Mouse (Mus musculus) cerebellum, adult 11 months (tissue): ENCODE results near the gene Prdm10.

Experiments
- DNase-seq: peaks from one replicate; pipeline ENCODE4 v3.0.0; 2022

The Prdm10 gene

DNA sequence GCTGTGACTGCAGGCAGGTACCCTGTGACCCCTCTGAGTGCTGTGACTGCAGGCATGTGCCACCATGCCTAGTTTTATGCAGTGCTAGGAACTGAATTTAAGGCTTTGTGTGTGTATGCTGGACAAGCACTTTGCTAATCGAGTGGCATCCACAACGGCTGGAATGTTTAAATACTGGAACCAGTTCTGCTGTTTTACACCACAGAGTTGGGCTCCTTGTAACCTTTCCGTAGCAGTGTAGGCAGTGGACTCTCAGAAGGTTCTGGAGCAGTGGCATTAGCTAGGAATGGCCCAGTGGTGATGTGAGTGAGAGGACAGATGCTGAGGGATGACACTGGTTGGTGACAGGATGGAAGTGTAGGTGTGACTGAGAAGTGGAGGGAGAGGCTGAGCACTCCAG is 26.9 kb downstream of the Prdm10 start:
- no peak for DNase-seq

DNA sequence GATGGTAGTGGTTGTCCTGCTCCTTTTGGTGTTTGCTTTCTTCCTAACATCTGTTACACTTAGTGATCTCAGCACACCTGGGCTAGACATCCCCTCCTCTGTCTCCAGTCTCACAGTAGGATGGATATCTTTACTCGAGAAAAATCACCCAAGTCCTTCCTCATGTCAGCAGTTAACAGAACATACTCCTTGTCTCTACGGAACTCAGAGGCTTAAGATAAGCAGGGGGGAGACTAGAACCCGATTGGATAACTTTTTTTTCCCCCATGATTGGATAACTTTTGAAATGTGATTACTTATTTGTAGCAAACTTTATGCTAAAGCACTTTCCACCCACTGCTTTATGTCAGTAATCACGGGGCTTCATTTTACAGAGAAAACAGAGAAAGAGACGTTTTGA is 28.7 kb downstream of the Prdm10 start:
- DNase-seq, result no peak

- no peak for DNase-seq
Measured at GRCm38 (mm10) chr9:31310662-31311061, 30.3 kb downstream of the Prdm10 start.

- DNase-seq, result no peak
Measured at GRCm38 (mm10) chr9:31313876-31314275, 33.5 kb downstream of the Prdm10 start.

DNA sequence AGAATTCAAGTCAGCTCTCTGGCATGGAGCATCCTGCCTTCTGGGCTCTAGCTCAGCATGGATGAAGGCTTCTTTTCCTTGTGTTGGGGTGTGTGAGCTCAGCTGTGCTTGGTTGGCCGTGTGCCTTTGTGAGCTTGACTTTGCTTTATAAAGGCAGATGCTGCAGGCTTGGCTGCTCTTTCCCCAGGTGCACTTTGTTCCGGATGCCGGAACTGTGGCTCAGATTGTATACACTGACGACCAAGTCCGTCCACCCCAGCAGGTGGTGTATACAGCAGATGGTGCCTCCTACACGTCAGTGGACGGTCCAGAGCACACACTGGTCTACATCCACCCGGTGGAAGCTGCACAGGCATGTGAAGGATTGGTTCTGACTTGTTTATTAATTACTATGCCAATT is 35.6 kb downstream of the Prdm10 start:
- DNase-seq, result peak; percentile 90

DNA sequence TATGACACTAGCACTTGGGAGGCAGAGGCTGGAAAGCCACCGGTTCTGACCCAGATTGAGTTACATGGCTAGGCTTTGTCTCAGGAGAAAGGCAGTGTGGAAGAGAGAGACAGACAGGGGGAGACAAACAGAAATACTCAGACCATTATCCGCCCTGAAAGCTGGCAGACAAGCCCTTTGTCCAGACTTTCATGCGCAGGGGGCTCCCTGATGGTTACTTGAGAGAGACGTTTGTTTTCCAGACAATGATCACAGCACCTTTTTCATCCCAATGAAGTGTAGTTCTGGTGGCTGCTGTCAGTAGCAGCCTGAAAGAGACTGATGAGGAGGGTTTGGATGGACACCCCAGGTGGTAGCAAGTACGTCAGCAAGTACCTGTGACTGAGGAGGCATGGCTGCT is 38.6 kb downstream of the Prdm10 start:
- DNase-seq, result no peak

- no peak for DNase-seq
Measured at GRCm38 (mm10) chr9:31320734-31321133, 40.4 kb downstream of the Prdm10 start.

- no peak for DNase-seq
Measured at GRCm38 (mm10) chr9:31321526-31321925, 41.2 kb downstream of the Prdm10 start.

GRCm38 (mm10) chr9:31322090-31322489 is 41.8 kb downstream of the Prdm10 start:
- no peak for DNase-seq

- no peak for DNase-seq
Measured at GRCm38 (mm10) chr9:31330816-31331215, 50.5 kb downstream of the Prdm10 start.

- DNase-seq, result peak; percentile 75
Measured at GRCm38 (mm10) chr9:31331246-31331645, 50.9 kb downstream of the Prdm10 start.

DNA sequence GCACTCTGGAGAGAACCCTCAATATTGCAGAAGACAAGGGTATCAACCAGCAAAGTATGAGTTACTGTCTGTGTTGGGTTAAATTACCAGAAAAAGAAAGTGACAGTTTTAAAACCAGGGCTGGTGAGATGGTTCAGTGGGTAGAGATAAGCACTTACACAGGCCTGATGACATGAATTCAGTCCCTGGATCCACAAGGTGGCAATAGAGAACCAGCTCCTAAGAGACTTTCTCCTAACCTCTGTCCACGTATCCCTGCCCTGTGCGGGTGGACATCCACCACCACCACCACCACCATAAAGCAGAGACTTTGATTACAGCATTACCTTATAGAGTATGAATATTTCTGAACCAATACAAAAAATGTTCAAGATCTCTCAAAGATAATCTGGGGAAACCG is 51.6 kb downstream of the Prdm10 start:
- DNase-seq, result no peak

GRCm38 (mm10) chr9:31332826-31333225 is 52.5 kb downstream of the Prdm10 start:
- DNase-seq, result no peak

DNA sequence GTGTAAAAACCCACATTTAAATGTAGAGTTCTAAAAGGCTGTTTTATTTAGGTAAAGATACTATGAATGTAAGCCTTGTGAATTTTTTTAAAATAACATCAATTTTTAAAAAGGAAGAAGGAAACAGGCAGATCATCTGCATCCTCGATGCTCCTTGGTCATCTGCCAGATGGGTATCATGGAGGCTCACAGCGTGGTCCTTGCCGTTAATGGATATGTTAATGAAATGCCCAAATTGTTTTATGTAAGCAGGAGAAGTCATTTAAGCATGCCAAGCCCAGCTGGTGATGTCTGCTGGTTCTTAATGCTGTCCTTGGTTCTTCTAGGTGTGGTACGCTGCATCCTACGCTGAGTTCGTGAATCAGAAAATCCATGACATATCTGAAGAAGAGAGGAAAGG is 54.7 kb downstream of the Prdm10 start:
- DNase-seq, result no peak

DNA sequence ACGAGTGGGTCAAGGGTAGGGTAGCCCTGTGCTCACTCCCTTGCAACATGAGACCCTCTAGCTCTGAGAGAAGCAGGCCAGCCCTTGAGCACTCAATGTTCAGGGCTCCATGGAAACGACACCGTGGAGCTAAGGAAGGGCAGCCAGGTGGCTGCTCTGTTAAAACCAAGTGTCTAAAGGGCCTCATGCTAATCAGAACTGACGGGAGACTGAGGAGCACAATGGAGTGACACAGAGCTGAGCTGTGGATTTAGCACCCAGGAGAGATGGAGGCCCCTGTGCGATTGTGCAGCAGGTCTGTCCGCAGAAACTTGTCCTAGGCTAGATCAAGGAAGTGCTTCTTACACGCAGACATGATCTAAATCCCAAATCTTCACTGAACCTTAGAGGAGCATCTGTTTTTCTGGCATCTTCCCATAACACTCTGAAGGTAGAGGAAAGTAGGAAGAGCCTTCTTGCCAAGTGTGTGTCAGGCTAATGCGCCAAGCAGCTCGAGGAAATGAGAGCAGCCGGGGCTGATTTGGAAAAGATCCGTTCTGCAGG is 64.0 kb downstream of the Prdm10 start:
- peak; percentile 62 for DNase-seq

GRCm38 (mm10) chr9:31346575-31347080 is 66.3 kb downstream of the Prdm10 start:
- no peak for DNase-seq

GRCm38 (mm10) chr9:31348458-31348857 is 68.1 kb downstream of the Prdm10 start:
- DNase-seq, result no peak

- DNase-seq, result peak; percentile 85
Measured at GRCm38 (mm10) chr9:31348915-31349314, 68.6 kb downstream of the Prdm10 start.

GRCm38 (mm10) chr9:31352716-31353115 is 72.4 kb downstream of the Prdm10 start:
- no peak for DNase-seq

GRCm38 (mm10) chr9:31353518-31353917 is 73.2 kb downstream of the Prdm10 start:
- no peak for DNase-seq

DNA sequence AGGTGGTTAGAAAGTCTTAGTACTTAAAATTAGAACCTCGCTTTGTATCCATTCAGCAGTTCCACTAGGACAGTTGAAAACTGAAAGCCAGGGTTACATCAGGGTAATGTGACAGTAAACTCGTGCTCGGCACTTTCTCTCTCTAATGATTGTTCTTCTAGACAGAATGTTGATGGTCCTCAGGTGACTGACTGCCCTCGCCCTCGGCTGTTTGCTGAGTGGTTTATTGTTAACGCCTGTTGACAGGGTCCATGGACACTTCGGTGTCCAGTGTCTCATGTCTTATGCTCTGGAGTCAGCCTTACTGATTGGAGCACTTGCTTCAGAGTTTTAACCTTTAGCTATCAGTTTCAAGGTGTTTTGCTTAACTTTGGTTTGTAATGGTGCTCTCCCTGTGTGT is 73.7 kb downstream of the Prdm10 start:
- DNase-seq, result no peak

GRCm38 (mm10) chr9:31363698-31364609 is 83.6 kb downstream of the Prdm10 start:
- no peak for DNase-seq

- no peak for DNase-seq
Measured at GRCm38 (mm10) chr9:31365086-31365485, 84.7 kb downstream of the Prdm10 start.

GRCm38 (mm10) chr9:31371740-31372139 is 91.4 kb downstream of the Prdm10 start:
- DNase-seq, result no peak
